Mouse (Mus musculus) B cell, adult 2 months (primary cell): ENCODE measurements around the gene Atp2b2.
"Not testable (repeated sequence)": the region's sequence is repeated elsewhere in the genome, so short reads cannot be mapped to it uniquely, and the experiment has no call there.

Experiments used
- DNase-seq, 2 experiments: peaks; one replicate each; pipeline ENCODE4 v3.0.0; 2022

Gene Atp2b2

GRCm38 (mm10) chr6:113768804-113769203, 273.6 kb downstream of the Atp2b2 start:
- DNase-seq, result no peak

- peak; percentile 57 to 65 for DNase-seq
Observed at GRCm38 (mm10) chr6:113761644-113762043, 280.8 kb downstream of the Atp2b2 start.

- DNase-seq, result no peak
Observed at GRCm38 (mm10) chr6:113749119-113749685, 293.2 kb downstream of the Atp2b2 start.

GRCm38 (mm10) chr6:113748351-113748750, 294.1 kb downstream of the Atp2b2 start:
- no peak for DNase-seq

- DNase-seq, result no peak
Observed at GRCm38 (mm10) chr6:113747284-113747683, 295.1 kb downstream of the Atp2b2 start.

GRCm38 (mm10) chr6:113745117-113745516, 297.3 kb downstream of the Atp2b2 start:
- DNase-seq, result no peak

- no peak for DNase-seq
Observed at GRCm38 (mm10) chr6:113743111-113743510, 299.3 kb downstream of the Atp2b2 start.

GRCm38 (mm10) chr6:113742321-113742720, 300.1 kb downstream of the Atp2b2 start:
- no peak for DNase-seq

- no peak for DNase-seq
Observed at GRCm38 (mm10) chr6:113741425-113741824, 301.0 kb downstream of the Atp2b2 start.

- DNase-seq, result peak; percentile 91
Observed at GRCm38 (mm10) chr6:113740236-113741217, 301.9 kb downstream of the Atp2b2 start, which contains the start of gene Sec13. Sec13 (minus strand) TSS chr6:113740743.

GRCm38 (mm10) chr6:113737318-113738046, 304.9 kb downstream of the Atp2b2 start:
- no peak for DNase-seq

- no peak for DNase-seq
Observed at GRCm38 (mm10) chr6:113731296-113731695, 311.1 kb downstream of the Atp2b2 start.

- DNase-seq, result no peak
Observed at GRCm38 (mm10) chr6:113728181-113728580, 314.2 kb downstream of the Atp2b2 start.

GRCm38 (mm10) chr6:113721061-113721460, 321.4 kb downstream of the Atp2b2 start:
- DNase-seq, result no peak

- no peak for DNase-seq
Observed at GRCm38 (mm10) chr6:113719878-113720277, 322.5 kb downstream of the Atp2b2 start, which contains the start of gene Ghrl. Ghrl (minus strand) TSS chr6:113719880.

GRCm38 (mm10) chr6:113717541-113717940, 324.9 kb downstream of the Atp2b2 start:
- DNase-seq, result no peak

- DNase-seq, result no peak
Observed at GRCm38 (mm10) chr6:113714797-113715196, 327.6 kb downstream of the Atp2b2 start.

GRCm38 (mm10) chr6:113714276-113714675, 328.1 kb downstream of the Atp2b2 start:
- peak in 1 of 2 experiments; percentile 16 for DNase-seq

- DNase-seq, result not testable (repeated sequence)
Observed at GRCm38 (mm10) chr6:113713389-113713788, 329.0 kb downstream of the Atp2b2 start.

GRCm38 (mm10) chr6:113712718-113713117, 329.7 kb downstream of the Atp2b2 start:
- DNase-seq, result no peak

GRCm38 (mm10) chr6:113697222-113698205, 344.9 kb downstream of the Atp2b2 start:
- peak; percentile 43 to 52 for DNase-seq
